Mouse (Mus musculus): ENCODE results near the gene Ttll4.

- TF ChIP-seq CTCF (IDR thresholded peaks at IDR 0.05; ENCODE audit: low read depth, low read length): no peak
- TF ChIP-seq POLR2A (IDR thresholded peaks at IDR 0.05; ENCODE audit: extremely low read depth, insufficient read depth, low read length): no peak
Measured at GRCm38 (mm10) chr1:74643926-74644325, 17.6 kb upstream of the Ttll4 start.
